Mouse (Mus musculus) effector memory CD4-positive, alpha-beta T cell, adult 7 months (primary cell): ENCODE results near the gene Myl9. TPM values are rescaled to one million over a fixed set of nuclear protein-coding genes. Genes with fewer than 3 reads are reported as not detected.

Source experiments
- polyA plus RNA-seq: library from polyadenylated mRNA; unstranded; fragments of 100-300 nt; shearing (Covaris generic); gene quantifications from one replicate; pipeline ENCODE4 v1.2.1, GENCODE M21; 2017

Gene Myl9
- polyA plus RNA-seq: 1.9 TPM

GRCm38 (mm10) chr2:156774738-156775454 is at the start of gene Myl9:
Gene Myl9, plus strand, starts transcription at chr2:156775420.

Other genes with a start within 250 kb of the Myl9 start
- gene Aar2, start 227.8 kb upstream of the Myl9 start, polyA plus RNA-seq: 34.0 TPM
- gene Dlgap4, start 161.7 kb upstream of the Myl9 start, polyA plus RNA-seq: 90.1 TPM
- 92.8 TPM for gene Tgif2, start 64.6 kb downstream of the Myl9 start, polyA plus RNA-seq
- 3.2 TPM for gene 4930518I15Rik, start 82.5 kb downstream of the Myl9 start, polyA plus RNA-seq
- 93.0 TPM for gene Rab5if, start 87.7 kb downstream of the Myl9 start, polyA plus RNA-seq
- 62.0 TPM for gene Sla2, start 111.8 kb downstream of the Myl9 start, polyA plus RNA-seq
- 51.7 TPM for gene Ndrg3, start 216.6 kb downstream of the Myl9 start, polyA plus RNA-seq
- 20.3 TPM for gene Dsn1, start 231.7 kb downstream of the Myl9 start, polyA plus RNA-seq